9 mouse cellular contexts compared by ENCODE assay signal in genomic region chr10:127937428-127938010, GRCm38 (mm10). TPM values are rescaled to one million over a fixed set of nuclear protein-coding genes. Genes with fewer than 3 reads are reported as not detected.
DNase-seq lines count a peak whose midpoint lies in the region; ATAC-seq and TF ChIP-seq lines count a peak whose summit lies in the region.
"Had no signal": no experiment of that assay in that cellular context is flagged by ENCODE, and none has a peak within 500 bp of the region (broad histone marks: within the 10 kb centered on the region; RNA-seq: fewer than 3 reads in every experiment).

No protein-coding gene starts in this region.

- ATAC-seq in hindbrain, embryonic 14.5 days (ENCODE audit: low FRiP score), result no peak
- ATAC-seq in hindbrain, embryonic 16.5 days, result no peak

- no peaks in the 10 kb centered on the region for H3K27me3 ChIP-seq in hindbrain, embryonic 14.5 days (ENCODE audit: control insufficient read depth, insufficient read depth, low read length)
- H3K27me3 ChIP-seq in hindbrain, embryonic 16.5 days (replicated peaks; ENCODE audit: control insufficient read depth, insufficient read depth, low read length), result no peaks in the 10 kb centered on the region
- H3K27me3 ChIP-seq in cerebellum, adult 2 months (ENCODE audit: control insufficient read depth, insufficient read depth, low read length), result no peaks in the 10 kb centered on the region
- H3K27me3 ChIP-seq: midbrain, embryonic 12.5 days had no signal

- H3K4me2 ChIP-seq in hindbrain, embryonic 14.5 days (replicated peaks), result no peak overlapping the region
- no peak overlapping the region for H3K4me2 ChIP-seq in hindbrain, embryonic 16.5 days (ENCODE audit: low read length)
- H3K4me2 ChIP-seq: midbrain, embryonic 12.5 days had no signal

- H3K9me3 ChIP-seq in hindbrain, embryonic 14.5 days (ENCODE audit: control insufficient read depth, low read length), result no peaks in the 10 kb centered on the region
- H3K9me3 ChIP-seq in hindbrain, embryonic 16.5 days (ENCODE audit: control insufficient read depth, low read length), result no peaks in the 10 kb centered on the region
- H3K9me3 ChIP-seq: midbrain, embryonic 12.5 days had no signal

- peak; percentile 76 for DNase-seq in hindbrain, embryonic 14.5 days (ENCODE audit: low spot score)
- DNase-seq in MEL-GATA-1-ER (ENCODE audit: extremely low read depth, low read depth), result peak; percentile 47
- DNase-seq in cerebellum, adult 2 months, result peak; percentile 55 to 70
- DNase-seq in gastrocnemius, postnatal 10 days, result peak; percentile 72
- peak; percentile 81 to 83 for DNase-seq in layer of hippocampus, postnatal 10 days (ENCODE audit: low spot score in 2 of 2)
- DNase-seq in lung, postnatal 36 days, result peak; percentile 86
- peak; percentile 86 for DNase-seq in testis, postnatal 10 days (ENCODE audit: low spot score)

- H3K9ac ChIP-seq in hindbrain, embryonic 14.5 days, result no peak overlapping the region
- no peak overlapping the region for H3K9ac ChIP-seq in hindbrain, embryonic 16.5 days (ENCODE audit: low read depth, low read length)
- H3K9ac ChIP-seq: midbrain, embryonic 12.5 days had no signal

- no peak for TF ChIP-seq POLR2A in cerebellum, adult 2 months (IDR thresholded peaks at IDR 0.05; ENCODE audit: borderline replicate concordance, insufficient read depth, low read length)

- H3K4me1 ChIP-seq in hindbrain, embryonic 14.5 days (replicated peaks; ENCODE audit: control insufficient read depth, insufficient read depth, low read length), result no peaks in the 10 kb centered on the region
- no peaks in the 10 kb centered on the region for H3K4me1 ChIP-seq in hindbrain, embryonic 16.5 days (ENCODE audit: control insufficient read depth, insufficient read depth, low read depth, low read length)
- no peaks in the 10 kb centered on the region for H3K4me1 ChIP-seq in cerebellum, adult 2 months (ENCODE audit: control insufficient read depth, insufficient read depth, low read length)
- H3K4me1 ChIP-seq: midbrain, embryonic 12.5 days had no signal

- WGBS in hindbrain, embryonic 14.5 days, result 2% methylated on average over 2 of the region's 2 CpGs
- 1% methylated on average over 2 of the region's 2 CpGs for WGBS in hindbrain, embryonic 16.5 days
- WGBS in cerebellum, adult 2 months, result 5% methylated on average over 2 of the region's 2 CpGs

- no peak overlapping the region for H3K27ac ChIP-seq in hindbrain, embryonic 14.5 days
- H3K27ac ChIP-seq in hindbrain, embryonic 16.5 days (ENCODE audit: low read depth, low read length), result no peak overlapping the region
- no peak overlapping the region for H3K27ac ChIP-seq in cerebellum, adult 2 months (ENCODE audit: insufficient read depth, low read length)
- H3K27ac ChIP-seq: midbrain, embryonic 12.5 days had no signal

- H3K4me3 ChIP-seq in hindbrain, embryonic 14.5 days (replicated peaks; ENCODE audit: low read length), result no peak overlapping the region
- no peak overlapping the region for H3K4me3 ChIP-seq in hindbrain, embryonic 16.5 days (ENCODE audit: low read length)
- no peak overlapping the region for H3K4me3 ChIP-seq in cerebellum, adult 2 months (replicated peaks; ENCODE audit: insufficient read depth, low read depth, low read length)
- H3K4me3 ChIP-seq: midbrain, embryonic 12.5 days had no signal

- no peaks in the 10 kb centered on the region for H3K36me3 ChIP-seq in hindbrain, embryonic 14.5 days (replicated peaks; ENCODE audit: control insufficient read depth, insufficient read depth)
- H3K36me3 ChIP-seq in hindbrain, embryonic 16.5 days (ENCODE audit: control insufficient read depth, insufficient read depth, low read length), result no peaks in the 10 kb centered on the region
- H3K36me3 ChIP-seq: midbrain, embryonic 12.5 days had no signal

- peak; percentile 42; the same call in 1 of the 2 replicates for TF ChIP-seq CTCF in cerebellum, adult 2 months (IDR thresholded peaks at IDR 0.05; ENCODE audit: borderline replicate concordance, insufficient read depth, low read depth, low read length)

RNA-seq across cellular contexts. Expression of gene Sdr9c7, which starts 39.2 kb away (rescaled TPM):
- polyA plus RNA-seq in hindbrain, embryonic 14.5 days (2014; fragmentation: Nextera tagmentation; extraction: Ambion mirVana), result not detected in 2 replicates
- not detected in 2 replicates for polyA plus RNA-seq in hindbrain, embryonic 16.5 days (2015; fragmentation: Nextera tagmentation; extraction: Ambion mirVana)
- polyA plus RNA-seq in cerebellum, adult 2 months (2012; rRNA removed), result 0.13 TPM in 1 of 2 replicates, not detected in the other
- not detected for total RNA-seq in gastrocnemius, postnatal 10 days (2021)
- not detected for total RNA-seq in layer of hippocampus, postnatal 10 days (2021)
- polyA plus RNA-seq: midbrain, embryonic 12.5 days had no signal

RNA-seq across cellular contexts. Expression of gene Rdh7, which starts 48.9 kb away (rescaled TPM):
- not detected in 2 replicates for polyA plus RNA-seq in hindbrain, embryonic 14.5 days (2014; fragmentation: Nextera tagmentation; extraction: Ambion mirVana)
- not detected in 2 replicates for polyA plus RNA-seq in hindbrain, embryonic 16.5 days (2015; fragmentation: Nextera tagmentation; extraction: Ambion mirVana)
- not detected in 2 replicates for polyA plus RNA-seq in cerebellum, adult 2 months (2012; rRNA removed)
- under 1 TPM in 1 of 2 experiments, not detected in 1; 0.23 TPM for total RNA-seq in gastrocnemius, postnatal 10 days (2021)
- not detected for total RNA-seq in layer of hippocampus, postnatal 10 days (2021)
- polyA plus RNA-seq: midbrain, embryonic 12.5 days had no signal
